Mouse (Mus musculus) forebrain, embryonic 16.5 days (tissue): ENCODE measurements around the gene Phtf2. TPM values are rescaled to one million over a fixed set of nuclear protein-coding genes. Genes with fewer than 3 reads are reported as not detected.
"Not testable (repeated sequence)": the region's sequence is repeated elsewhere in the genome, so short reads cannot be mapped to it uniquely, and the experiment has no call there.

ENCODE experiments used
- ATAC-seq: fragments of 200-750 bp; cut with Nextera tagmentation; 2 replicates; pipeline ENCODE4 v1.8.0; 2017; ENCODE audit warnings: mild to moderate bottlenecking, moderate library complexity
- H3K27ac ChIP-seq: fragments of 300-500 bp; sonication (generic); 2 replicates; pipeline ENCODE4 v1.5.1; 2014; ENCODE audit warnings: low read length, control low read depth
- H3K27me3 ChIP-seq: fragments of 300-500 bp; sonication (generic); replicated peaks from 2 replicates; pipeline ENCODE4 v1.6.1; 2014; ENCODE audit warnings: low read length; ENCODE audit not compliant: control insufficient read depth, insufficient read depth
- H3K36me3 ChIP-seq: fragments of 300-500 bp; sonication (generic); 2 replicates; pipeline ENCODE4 v1.6.1; 2014; ENCODE audit not compliant: control insufficient read depth, insufficient read depth
- H3K4me1 ChIP-seq: fragments of 300-500 bp; sonication (generic); replicated peaks from 2 replicates; pipeline ENCODE4 v1.6.1; 2014; ENCODE audit warnings: low read length; ENCODE audit not compliant: control insufficient read depth, insufficient read depth
- H3K4me2 ChIP-seq: fragments of 300-500 bp; sonication (generic); 2 replicates; pipeline ENCODE4 v1.6.1; 2014; ENCODE audit warnings: mild to moderate bottlenecking, low read length, control low read depth
- H3K4me3 ChIP-seq: fragments of 300-500 bp; sonication (generic); replicated peaks from 2 replicates; pipeline ENCODE4 v1.5.1; 2014; ENCODE audit warnings: mild to moderate bottlenecking, low read length, control low read depth
- H3K9ac ChIP-seq: fragments of 300-500 bp; sonication (generic); replicated peaks from 2 replicates; pipeline ENCODE4 v1.6.1; 2014; ENCODE audit warnings: low read depth, low read length, control low read depth
- H3K9me3 ChIP-seq: fragments of 300-500 bp; sonication (generic); 2 replicates; pipeline ENCODE4 v1.6.1; 2016; ENCODE audit warnings: low read length; ENCODE audit not compliant: control insufficient read depth
- WGBS: fragments of 180-500 bp; shearing (Covaris S2); extraction: QIAGEN DNeasy Blood & Tissue Kit; methylation state at CpG from one replicate; pipeline ENCODE4 v1.1.7; 2014; 5-methylcytosine and 5-hydroxymethylcytosine counted together
- polyA plus RNA-seq: library from polyadenylated mRNA; unstranded; fragments of >200 nt; fragmentation: Nextera tagmentation; extraction: Ambion mirVana; gene quantifications from 2 replicates; pipeline ENCODE4 v1.2.1, GENCODE M21; 2015

Phtf2 gene
- polyA plus RNA-seq, 1 experiment from 2014 or later = 28.8 TPM

DNA sequence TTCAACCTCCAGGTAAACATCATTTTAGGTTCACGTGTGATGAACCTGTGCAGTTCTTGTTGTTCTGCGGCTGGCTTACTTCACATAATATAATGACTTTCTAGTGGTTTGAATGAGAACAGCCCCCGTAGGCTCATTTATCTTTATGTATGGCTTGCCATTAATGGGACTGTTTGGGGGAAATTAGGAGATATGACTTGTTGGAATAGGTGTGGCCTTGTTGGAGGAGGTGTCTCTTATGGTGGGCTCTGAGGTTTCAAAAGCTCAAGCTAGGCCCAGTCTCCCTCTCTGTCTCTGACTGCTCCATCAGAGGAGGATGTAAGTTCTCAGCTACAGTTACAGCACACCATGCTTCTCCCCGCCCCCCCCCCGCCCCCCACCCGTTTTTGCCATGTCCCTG, 71.5 kb downstream of the Phtf2 start:
- H3K4me3 ChIP-seq = no peak overlapping the region
- WGBS = 86% methylated on average over 6 of the region's 6 CpGs
- no peaks in the 10 kb centered on the region for H3K36me3 ChIP-seq
- H3K27me3 ChIP-seq = no peaks in the 10 kb centered on the region
- no peaks in the 10 kb centered on the region for H3K9me3 ChIP-seq
- no peak overlapping the region for H3K27ac ChIP-seq
- H3K4me1 ChIP-seq = no peaks in the 10 kb centered on the region
- no peak for ATAC-seq
- no peak overlapping the region for H3K4me2 ChIP-seq
- H3K9ac ChIP-seq = no peak overlapping the region

DNA sequence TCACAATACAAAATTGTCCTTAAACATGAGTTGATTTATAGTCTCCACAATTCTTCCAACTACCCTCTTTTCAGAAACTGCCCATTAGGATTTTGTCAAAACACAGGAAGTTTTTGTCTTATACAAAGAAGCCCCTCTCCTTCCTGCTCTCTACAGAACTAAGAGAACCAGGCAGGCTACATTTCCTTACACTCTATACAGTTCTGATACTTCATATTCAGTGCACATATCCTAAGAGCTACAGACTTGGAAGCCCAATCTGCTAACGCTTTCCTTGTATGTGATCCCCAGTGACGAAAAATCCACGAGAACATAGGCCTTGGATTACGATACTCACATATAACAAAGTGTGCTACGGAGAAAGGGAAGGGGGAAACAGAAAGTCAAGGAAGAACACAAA, 86.0 kb downstream of the Phtf2 start:
- no peak for ATAC-seq
- H3K4me1 ChIP-seq = no peaks in the 10 kb centered on the region
- H3K27ac ChIP-seq = no peak overlapping the region
- peaks cover 20% of the 10 kb centered on the region for H3K36me3 ChIP-seq
- 45% methylated on average over 5 of the region's 5 CpGs for WGBS
- H3K9ac ChIP-seq = no peak overlapping the region
- H3K27me3 ChIP-seq = no peaks in the 10 kb centered on the region
- no peaks in the 10 kb centered on the region for H3K9me3 ChIP-seq
- no peak overlapping the region for H3K4me2 ChIP-seq
- no peak overlapping the region for H3K4me3 ChIP-seq

DNA sequence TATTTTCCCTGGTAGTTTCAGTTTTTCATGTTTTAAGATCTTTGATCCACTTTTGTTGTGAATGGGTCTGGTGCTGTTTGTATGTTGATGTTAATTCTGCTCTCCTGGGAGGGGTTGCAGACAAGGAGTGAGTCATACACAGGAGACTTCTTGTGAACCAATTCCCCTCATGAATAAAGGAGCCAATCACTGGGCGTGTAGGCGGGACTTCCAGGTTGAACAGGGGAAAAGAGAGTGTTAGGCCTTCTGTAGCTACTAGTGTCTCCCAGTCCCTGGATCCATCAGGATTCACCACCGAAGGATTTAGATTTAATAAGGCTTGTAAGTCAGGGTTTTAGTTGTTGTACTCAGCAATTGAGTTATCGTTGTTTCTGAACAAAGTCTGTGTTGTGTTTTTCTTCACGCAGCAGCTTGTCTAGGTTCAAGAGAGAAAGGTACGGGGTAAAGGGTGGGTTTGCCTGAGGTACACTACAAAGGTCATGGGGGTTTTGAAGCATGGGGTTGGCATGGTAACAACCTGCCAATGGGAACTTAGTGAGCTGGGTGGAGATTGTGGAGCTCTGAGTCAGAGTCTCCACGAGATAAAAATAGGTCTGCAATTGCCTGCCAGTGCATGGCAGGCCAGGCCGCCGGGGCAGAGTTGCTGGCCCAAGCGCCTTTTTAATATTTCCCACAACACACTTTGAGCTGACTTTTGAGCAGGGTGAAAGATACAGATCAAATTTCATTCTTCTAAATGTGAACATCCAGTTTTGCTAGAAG, 90.0 kb downstream of the Phtf2 start:
- Histone ChIP-seq H3K4me3 (no peak overlapping the region), H3K27me3 (no peaks in the 10 kb centered on the region), H3K36me3 (peaks cover 14% of the 10 kb centered on the region), H3K4me2 (no peak overlapping the region), H3K4me1 (no peaks in the 10 kb centered on the region), H3K27ac (no peak overlapping the region), H3K9me3 (no peaks in the 10 kb centered on the region), H3K9ac (no peak overlapping the region)
- no peak for ATAC-seq
- 88% methylated on average over 10 of the region's 10 CpGs for WGBS

DNA sequence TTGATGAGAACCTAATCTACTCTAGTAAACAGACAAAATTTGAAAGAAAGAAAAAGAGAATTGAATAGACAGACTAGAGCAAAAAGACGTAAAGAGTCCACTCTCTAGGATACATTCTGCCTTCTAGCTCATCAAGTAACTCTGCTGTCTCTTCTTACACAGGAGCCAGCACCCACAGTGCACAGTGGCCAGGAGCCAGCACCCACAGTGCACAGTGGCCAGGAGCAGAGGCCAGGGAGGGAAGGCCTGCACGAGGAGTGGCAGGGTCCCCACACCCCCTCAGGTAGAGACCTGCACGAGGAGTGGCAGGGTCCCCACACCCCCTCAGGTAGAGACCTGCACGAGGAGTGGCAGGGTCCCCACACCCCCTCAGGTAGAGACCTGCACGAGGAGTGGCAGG, 95.5 kb downstream of the Phtf2 start:
- H3K9ac ChIP-seq, H3K4me3 ChIP-seq, H3K4me1 ChIP-seq, H3K27me3 ChIP-seq, ATAC-seq, H3K27ac ChIP-seq, H3K9me3 ChIP-seq, H3K4me2 ChIP-seq, H3K36me3 ChIP-seq: not testable (repeated sequence)
- 96% methylated on average over 2 of the region's 5 CpGs for WGBS

DNA sequence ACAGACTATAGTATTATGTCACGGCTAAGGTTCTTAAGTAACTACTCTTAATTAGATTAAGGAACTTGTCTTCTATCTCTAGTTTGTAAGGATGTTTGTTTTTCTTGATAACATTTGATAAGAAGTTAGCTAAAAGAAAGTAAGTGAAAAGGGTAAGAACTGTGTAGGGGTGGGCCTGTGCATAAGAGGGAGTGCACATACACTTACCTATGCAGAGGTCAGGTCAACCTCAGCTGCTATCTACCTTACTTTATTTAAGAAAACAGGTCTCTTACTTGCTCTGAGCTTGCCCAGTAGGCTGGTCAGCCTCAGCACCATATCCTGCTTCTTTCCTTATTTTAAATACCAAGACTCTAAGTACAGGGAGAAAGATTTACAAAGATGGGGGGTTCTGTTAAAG, 100.8 kb downstream of the Phtf2 start:
- H3K4me2 ChIP-seq = no peak overlapping the region
- H3K9ac ChIP-seq = no peak overlapping the region
- no peaks in the 10 kb centered on the region for H3K36me3 ChIP-seq
- WGBS = 95% methylated on average over 1 of the region's 1 CpGs
- H3K27me3 ChIP-seq = no peaks in the 10 kb centered on the region
- no peak overlapping the region for H3K27ac ChIP-seq
- no peaks in the 10 kb centered on the region for H3K4me1 ChIP-seq
- no peak for ATAC-seq
- no peaks in the 10 kb centered on the region for H3K9me3 ChIP-seq
- no peak overlapping the region for H3K4me3 ChIP-seq

DNA sequence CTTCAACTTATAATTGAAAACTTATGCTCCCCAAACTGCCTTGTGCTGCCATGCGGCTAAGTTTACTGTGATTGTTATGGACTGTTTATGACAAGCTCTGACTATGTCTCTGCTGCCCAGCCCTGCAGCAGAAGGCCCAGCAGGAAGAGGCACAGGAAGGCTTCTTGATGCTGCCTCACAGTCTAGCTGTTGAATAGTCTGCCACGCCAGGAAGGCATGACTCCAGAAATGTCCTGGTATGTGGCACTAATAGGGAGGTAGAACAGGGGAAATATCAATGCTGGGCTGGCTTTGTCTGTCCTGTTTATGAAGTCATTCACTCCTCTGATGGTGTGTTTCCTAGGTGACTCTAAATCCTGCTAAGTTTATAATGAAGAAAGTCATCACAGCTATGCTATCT, 102.7 kb downstream of the Phtf2 start:
- H3K36me3 ChIP-seq = no peaks in the 10 kb centered on the region
- ATAC-seq = no peak
- H3K9ac ChIP-seq = no peak overlapping the region
- H3K4me2 ChIP-seq = no peak overlapping the region
- no peak overlapping the region for H3K27ac ChIP-seq
- no peaks in the 10 kb centered on the region for H3K9me3 ChIP-seq
- H3K4me3 ChIP-seq = no peak overlapping the region
- H3K27me3 ChIP-seq = no peaks in the 10 kb centered on the region
- WGBS = 68% methylated on average over 2 of the region's 2 CpGs
- H3K4me1 ChIP-seq = no peaks in the 10 kb centered on the region

DNA sequence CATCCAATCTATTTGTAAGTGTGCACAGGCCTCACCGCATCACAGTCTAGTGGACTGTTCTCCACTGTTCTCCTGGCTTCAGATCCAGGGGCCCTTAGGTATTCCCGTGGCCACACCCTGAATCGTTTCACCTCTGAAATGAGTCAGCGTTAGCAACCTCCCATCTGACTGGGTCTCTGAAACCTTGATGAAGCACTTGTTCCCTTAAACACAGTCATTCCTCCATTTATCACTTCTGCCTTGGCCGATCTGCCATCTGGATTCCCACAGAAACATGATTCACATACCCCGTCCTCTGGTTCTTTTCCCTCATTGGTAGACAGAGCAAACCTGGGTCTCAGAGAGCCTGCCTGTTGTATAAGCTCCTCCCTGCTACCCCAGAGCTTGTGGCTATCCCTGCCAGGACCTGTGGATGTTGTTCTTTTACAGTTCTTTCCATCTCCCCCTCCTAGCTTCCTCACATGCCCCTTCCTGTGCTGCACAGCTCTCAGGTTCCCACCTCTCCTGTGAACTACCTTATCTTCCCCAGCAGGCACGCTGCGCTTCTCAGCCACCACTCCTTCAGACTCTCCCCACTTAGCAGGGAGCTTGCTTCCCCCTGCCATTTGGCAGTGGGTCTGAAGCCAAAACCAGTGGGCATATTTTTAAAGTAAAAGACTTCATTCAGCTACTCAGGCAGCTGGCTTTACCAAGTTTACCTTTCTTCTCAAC, 103.5 kb downstream of the Phtf2 start:
- Histone ChIP-seq H3K4me3 (no peak overlapping the region), H3K4me2 (no peak overlapping the region), H3K27me3 (no peaks in the 10 kb centered on the region), H3K9ac (no peak overlapping the region), H3K27ac (no peak overlapping the region), H3K36me3 (no peaks in the 10 kb centered on the region), H3K9me3 (no peaks in the 10 kb centered on the region), H3K4me1 (no peaks in the 10 kb centered on the region)
- WGBS = 91% methylated on average over 8 of the region's 8 CpGs
- ATAC-seq = no peak

DNA sequence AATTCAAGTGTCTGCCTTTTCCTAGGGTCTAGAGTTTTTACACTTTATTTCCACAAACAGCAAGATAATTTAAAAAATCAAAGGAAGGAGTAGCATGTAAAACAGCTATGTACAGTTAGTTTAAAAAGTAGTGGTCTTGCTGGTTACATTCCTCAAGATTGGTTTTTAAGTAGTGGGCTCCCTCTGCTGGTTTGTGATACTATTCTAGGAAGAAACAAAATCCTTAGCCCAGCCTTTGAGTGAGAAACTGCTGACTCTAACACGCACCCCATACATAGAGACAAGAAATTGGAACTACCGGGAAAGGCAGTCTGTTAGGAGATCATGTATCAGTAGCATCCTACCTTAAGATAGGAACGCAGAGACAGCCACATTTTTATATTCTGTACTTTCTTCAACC, 108.6 kb downstream of the Phtf2 start:
- H3K9ac ChIP-seq = no peak overlapping the region
- H3K9me3 ChIP-seq = no peaks in the 10 kb centered on the region
- no peak overlapping the region for H3K4me2 ChIP-seq
- H3K36me3 ChIP-seq = peaks cover 2% of the 10 kb centered on the region; the same call in 1 of the 2 replicates
- no peaks in the 10 kb centered on the region for H3K4me1 ChIP-seq
- ATAC-seq = peak; percentile 68
- no peak overlapping the region for H3K27ac ChIP-seq
- H3K4me3 ChIP-seq = no peak overlapping the region
- H3K27me3 ChIP-seq = no peaks in the 10 kb centered on the region
- WGBS = 59% methylated on average over 3 of the region's 3 CpGs

DNA sequence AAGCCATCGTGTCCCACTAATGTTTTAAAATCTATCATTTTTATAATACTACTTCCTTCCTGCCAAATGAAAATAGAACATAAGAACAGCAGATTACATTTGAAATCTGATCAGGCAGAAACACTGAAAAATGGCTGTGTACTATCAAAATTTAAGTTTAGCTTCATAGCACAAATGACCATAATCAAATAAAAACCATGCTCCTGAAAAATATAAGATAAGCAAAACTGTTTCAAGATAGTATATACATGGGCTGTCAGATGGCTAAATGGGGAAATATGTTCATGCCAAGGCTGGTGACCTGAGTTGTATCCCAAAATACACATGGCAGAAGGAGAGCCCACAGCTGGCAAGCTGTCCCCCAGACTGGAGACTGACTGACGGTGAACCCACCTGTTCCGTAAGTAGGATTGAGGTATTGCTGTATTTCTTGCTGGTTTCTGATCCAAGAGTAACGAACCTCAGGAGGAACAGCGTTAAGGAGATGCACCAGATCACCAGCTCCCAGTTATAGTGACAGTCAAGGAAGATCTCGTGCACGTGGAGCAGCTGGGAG, 116.5 kb downstream of the Phtf2 start:
- 90% methylated on average over 7 of the region's 7 CpGs for WGBS
- Histone ChIP-seq H3K27ac (no peak overlapping the region), H3K9me3 (no peaks in the 10 kb centered on the region), H3K9ac (no peak overlapping the region), H3K36me3 (peaks cover 3% of the 10 kb centered on the region; the same call in 1 of the 2 replicates), H3K4me2 (no peak overlapping the region), H3K4me1 (no peaks in the 10 kb centered on the region), H3K4me3 (no peak overlapping the region), H3K27me3 (no peaks in the 10 kb centered on the region)
- ATAC-seq = no peak
